Mouse (Mus musculus): Measurements from ENCODE around the gene Rasl12. TPM values are rescaled to one million over a fixed set of nuclear protein-coding genes. Genes with fewer than 3 reads are reported as not detected.

The Rasl12 gene
- 3.0 TPM for polyA plus RNA-seq (2014; fragmentation: Illumina TruSeq; extraction: RNeasy Lipid Tissue Mini Kit (QIAGEN cat#74804); ENCODE audit: low read depth, low replicate concordance)

DNA sequence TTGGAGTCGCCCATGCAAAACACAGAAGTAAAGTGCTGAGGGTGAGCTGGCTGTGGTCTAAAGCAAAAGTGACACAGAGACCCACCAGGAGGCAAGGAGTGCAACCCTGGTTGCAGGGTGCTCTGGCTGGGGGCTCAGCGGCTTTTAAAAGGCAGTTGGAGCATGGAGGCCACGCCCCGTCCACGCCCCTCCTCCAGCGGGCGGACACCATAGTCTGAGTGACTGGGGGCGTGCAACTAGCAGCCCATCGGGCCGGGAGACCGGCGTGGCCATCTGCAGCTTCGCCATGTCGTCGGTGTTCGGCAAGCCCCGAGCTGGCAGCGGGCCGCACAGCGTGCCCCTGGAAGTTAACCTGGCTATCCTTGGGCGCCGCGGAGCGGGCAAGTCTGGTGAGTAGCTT, at the start of gene Rasl12:
TSS of gene Rasl12 (plus strand) at position 228 of the 400 bp plus-strand sequence.

DNA sequence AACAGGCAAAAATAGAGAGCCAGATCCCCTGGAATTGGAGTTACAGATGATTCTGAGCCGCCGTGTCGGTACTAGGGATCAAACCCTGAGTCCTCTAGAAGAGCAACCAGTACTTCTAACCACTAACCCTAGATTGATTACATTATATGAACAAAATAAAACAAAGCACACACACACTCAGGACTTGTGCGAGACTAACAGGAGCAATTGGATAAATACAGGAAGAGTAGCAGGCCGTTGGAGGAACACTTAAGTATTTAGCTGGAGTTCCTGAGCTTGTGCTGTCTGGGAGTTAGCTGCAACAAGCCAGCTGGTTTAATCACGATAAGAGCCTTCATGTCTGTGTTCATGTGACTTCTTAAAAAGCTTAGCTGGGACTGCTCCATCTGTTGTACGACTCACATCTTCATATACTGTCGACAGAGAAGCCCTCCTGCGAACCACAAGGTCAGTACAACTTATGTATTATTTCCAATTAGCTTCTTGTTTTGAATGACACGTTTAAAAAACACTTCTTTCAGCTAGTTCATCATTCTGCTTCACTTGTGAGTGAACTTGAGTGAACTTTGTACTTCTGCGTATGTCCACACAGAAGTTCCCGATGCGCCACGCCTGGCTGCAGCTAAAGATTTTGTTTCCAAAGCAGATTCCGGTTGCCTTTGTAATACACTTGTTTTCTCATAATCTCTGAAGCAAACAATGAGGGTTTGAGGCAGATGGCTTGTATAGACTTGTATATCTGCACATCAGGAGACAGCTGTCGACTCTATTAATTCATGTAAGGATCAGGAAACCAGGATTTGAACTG, 37.5 kb upstream of the Rasl12 start, which contains the start of gene Ubap1l:
TSS of gene Ubap1l (plus strand) at position 401 of the 808 bp plus-strand sequence.

DNA sequence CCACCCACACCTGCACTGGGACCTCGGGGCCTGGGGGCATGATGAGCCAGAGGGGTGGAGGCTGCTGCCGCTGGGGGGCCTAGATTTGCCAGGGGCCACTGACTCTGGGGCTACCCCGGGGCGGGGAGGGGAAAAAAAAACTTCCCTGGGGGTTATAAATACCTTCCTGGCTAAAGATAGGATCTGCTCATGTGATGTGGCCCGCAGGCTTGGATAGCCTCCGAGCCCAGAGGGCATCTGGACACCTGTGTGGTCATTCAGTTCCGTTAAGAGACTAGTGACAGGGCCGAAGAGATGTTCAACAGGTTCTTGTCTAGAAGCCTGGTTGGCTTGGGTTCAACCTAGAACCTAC, 6.7 kb upstream of the Rasl12 start, which contains the start of gene Kbtbd13:
TSS of gene Kbtbd13 (minus strand) at position 40 of the 352 bp plus-strand sequence.

DNA sequence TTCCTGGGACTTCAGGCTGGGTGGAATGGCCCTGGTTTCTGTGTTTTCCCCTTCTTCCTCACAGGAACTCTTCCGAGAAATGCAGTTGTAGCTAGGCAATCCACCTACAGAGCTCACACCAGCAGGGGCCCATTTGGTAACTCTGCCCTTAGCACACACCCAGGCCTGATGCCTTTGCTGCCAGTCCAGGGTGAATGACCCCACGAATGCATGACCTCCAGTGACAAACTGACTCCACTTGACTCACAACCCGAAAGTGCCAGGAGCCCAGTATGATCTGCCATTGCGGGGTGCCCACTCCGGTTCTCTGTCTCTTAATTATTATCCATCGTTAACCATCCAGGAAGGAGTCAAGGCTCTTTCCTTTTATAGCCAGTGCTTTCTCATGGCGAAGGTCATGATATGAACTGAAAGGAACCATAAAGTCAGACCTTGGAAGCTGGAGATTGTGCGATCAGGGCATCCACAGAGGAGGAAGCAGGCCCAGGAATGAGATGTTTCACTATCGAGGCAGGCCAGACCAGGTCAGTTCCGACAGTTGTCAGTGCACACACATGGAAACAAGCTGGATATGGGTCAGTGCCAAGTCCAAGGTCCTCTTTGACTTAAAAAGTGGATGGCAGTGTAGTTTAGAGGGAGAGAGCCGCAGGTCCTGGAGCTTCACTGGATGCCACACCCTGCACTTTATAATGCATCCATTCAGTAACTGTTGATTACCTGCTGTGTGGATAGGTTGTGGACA, 24.6 kb downstream of the Rasl12 start, which contains the start of gene Slc51b:
TSS of gene Slc51b (minus strand) at position 196 of the 742 bp plus-strand sequence.

DNA sequence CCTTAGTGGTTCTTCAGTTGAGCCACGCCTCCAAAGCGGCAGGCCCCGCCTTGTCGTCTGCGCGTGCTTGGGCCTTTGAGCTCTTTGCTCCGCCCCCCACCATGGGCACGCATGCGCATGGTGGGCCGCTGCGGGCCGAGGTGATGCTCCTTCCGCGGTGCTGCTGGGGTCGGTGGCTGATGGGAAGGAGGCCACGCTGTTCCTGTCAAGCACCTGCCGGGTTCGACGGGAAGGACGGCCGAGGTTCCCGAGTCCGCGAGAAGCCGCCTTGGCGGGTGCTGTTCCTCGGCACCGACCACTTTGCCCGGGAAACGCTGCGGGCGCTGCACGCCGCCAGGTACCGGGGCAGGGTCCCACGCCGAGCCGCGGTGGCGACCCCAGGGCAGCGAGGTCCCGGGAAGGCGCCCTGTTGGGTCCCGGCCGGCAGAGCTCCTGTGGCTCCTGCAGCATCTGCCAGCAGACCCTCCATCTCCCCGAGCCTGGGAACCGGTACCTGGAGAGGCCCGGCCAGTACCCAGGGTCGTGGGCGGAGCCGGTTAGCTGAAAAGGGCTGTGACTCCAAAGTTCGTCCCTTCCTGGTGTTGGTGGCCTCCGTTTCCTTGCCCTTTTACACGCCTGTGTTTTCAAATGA, 37.5 kb downstream of the Rasl12 start, which contains the start of gene Mtfmt:
TSS of gene Mtfmt (plus strand) at position 112 of the 631 bp plus-strand sequence.

DNA sequence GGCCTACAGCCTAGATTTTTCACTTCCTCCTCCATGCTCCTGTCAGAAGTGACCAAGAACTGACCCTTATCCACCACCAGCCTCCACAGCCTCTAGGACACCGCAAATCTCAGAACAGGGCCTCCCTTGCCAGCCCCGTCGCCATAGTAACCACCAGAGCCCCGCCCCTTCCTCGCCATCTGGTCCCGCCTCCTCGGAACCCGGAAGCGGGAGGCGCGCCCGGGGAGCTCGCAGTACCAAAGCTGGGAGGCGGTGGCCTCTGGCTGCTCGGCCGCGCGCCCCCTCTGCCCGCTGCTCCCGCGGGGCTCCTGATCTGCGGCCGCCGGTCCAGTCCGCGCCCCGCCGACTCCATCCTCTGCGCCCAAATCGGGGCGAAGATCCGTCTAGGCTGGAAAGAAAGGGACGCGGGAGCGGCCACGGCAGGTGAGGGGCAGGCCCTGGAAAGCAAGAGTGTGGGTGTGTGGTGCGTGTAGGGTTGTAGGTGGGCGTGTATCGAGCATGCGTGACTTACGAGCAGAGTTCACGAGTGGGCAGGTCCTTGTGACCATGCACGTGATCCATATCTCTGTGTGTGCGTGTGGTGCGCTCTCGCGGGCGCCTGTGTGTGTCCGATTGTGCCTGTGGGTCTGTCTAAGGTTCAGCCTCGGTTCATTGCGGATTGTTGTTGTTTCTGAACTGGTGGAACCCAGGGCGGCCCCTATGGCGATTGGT, 62.6 kb downstream of the Rasl12 start, which contains the start of gene Spg21:
TSS of gene Spg21 (plus strand) at position 216 of the 711 bp plus-strand sequence.

Other genes starting within 250 kb of the Rasl12 start
- 1.7 TPM for gene Parp16, start 203.2 kb upstream of the Rasl12 start, polyA plus RNA-seq (2014; fragmentation: Illumina TruSeq; extraction: RNeasy Lipid Tissue Mini Kit (QIAGEN cat#74804); ENCODE audit: low read depth, low replicate concordance)
- 0.13 TPM for gene Cilp, start 133.3 kb upstream of the Rasl12 start, polyA plus RNA-seq (2014; fragmentation: Illumina TruSeq; extraction: RNeasy Lipid Tissue Mini Kit (QIAGEN cat#74804); ENCODE audit: low read depth, low replicate concordance)
- gene Clpx, start 104.2 kb upstream of the Rasl12 start, polyA plus RNA-seq (2014; fragmentation: Illumina TruSeq; extraction: RNeasy Lipid Tissue Mini Kit (QIAGEN cat#74804); ENCODE audit: low read depth, low replicate concordance), result 224 TPM
- gene Pdcd7, start 52.4 kb upstream of the Rasl12 start, polyA plus RNA-seq (2014; fragmentation: Illumina TruSeq; extraction: RNeasy Lipid Tissue Mini Kit (QIAGEN cat#74804); ENCODE audit: low read depth, low replicate concordance), result 19.4 TPM
- not detected for gene Ubap1l, start 37.5 kb upstream of the Rasl12 start, polyA plus RNA-seq (2014; fragmentation: Illumina TruSeq; extraction: RNeasy Lipid Tissue Mini Kit (QIAGEN cat#74804); ENCODE audit: low read depth, low replicate concordance)
- 0.21 TPM for gene Kbtbd13, start 6.9 kb upstream of the Rasl12 start, polyA plus RNA-seq (2014; fragmentation: Illumina TruSeq; extraction: RNeasy Lipid Tissue Mini Kit (QIAGEN cat#74804); ENCODE audit: low read depth, low replicate concordance)
- 0.34 TPM for gene Slc51b, start 24.4 kb downstream of the Rasl12 start, polyA plus RNA-seq (2014; fragmentation: Illumina TruSeq; extraction: RNeasy Lipid Tissue Mini Kit (QIAGEN cat#74804); ENCODE audit: low read depth, low replicate concordance)
- 8.8 TPM for gene Mtfmt, start 37.3 kb downstream of the Rasl12 start, polyA plus RNA-seq (2014; fragmentation: Illumina TruSeq; extraction: RNeasy Lipid Tissue Mini Kit (QIAGEN cat#74804); ENCODE audit: low read depth, low replicate concordance)
- gene Spg21, start 62.4 kb downstream of the Rasl12 start, polyA plus RNA-seq (2014; fragmentation: Illumina TruSeq; extraction: RNeasy Lipid Tissue Mini Kit (QIAGEN cat#74804); ENCODE audit: low read depth, low replicate concordance), result 38.5 TPM
- not detected for gene Ankdd1a, start 121.7 kb downstream of the Rasl12 start, polyA plus RNA-seq (2014; fragmentation: Illumina TruSeq; extraction: RNeasy Lipid Tissue Mini Kit (QIAGEN cat#74804); ENCODE audit: low read depth, low replicate concordance)
- 17.9 TPM for gene Plekho2, start 181.5 kb downstream of the Rasl12 start, polyA plus RNA-seq (2014; fragmentation: Illumina TruSeq; extraction: RNeasy Lipid Tissue Mini Kit (QIAGEN cat#74804); ENCODE audit: low read depth, low replicate concordance)
- gene Pif1, start 188.7 kb downstream of the Rasl12 start, polyA plus RNA-seq (2014; fragmentation: Illumina TruSeq; extraction: RNeasy Lipid Tissue Mini Kit (QIAGEN cat#74804); ENCODE audit: low read depth, low replicate concordance), result 0.28 TPM
- gene Rbpms2, start 231.1 kb downstream of the Rasl12 start, polyA plus RNA-seq (2014; fragmentation: Illumina TruSeq; extraction: RNeasy Lipid Tissue Mini Kit (QIAGEN cat#74804); ENCODE audit: low read depth, low replicate concordance), result 2.7 TPM